ENCODE assay signal across 8 mouse cellular contexts in genomic region chr12:116048766-116049165, GRCm38 (mm10). TPM values are rescaled to one million over a fixed set of nuclear protein-coding genes. Genes with fewer than 3 reads are reported as not detected.
DNase-seq lines count a peak whose midpoint lies in the region; ATAC-seq and TF ChIP-seq lines count a peak whose summit lies in the region.

No protein-coding gene starts in this region.

- TF ChIP-seq CTCF in cerebellum, adult 2 months (IDR thresholded peaks at IDR 0.05; ENCODE audit: borderline replicate concordance, insufficient read depth, low read depth, low read length), result no peak
- no peak for TF ChIP-seq CTCF in liver, embryonic 14.5 days (IDR thresholded peaks at IDR 0.05; ENCODE audit: low read depth)

- H3K4me2 ChIP-seq in liver, embryonic 14.5 days (ENCODE audit: low read depth), result peak overlapping the region; percentile 72

- 65% methylated on average over 7 of the region's 7 CpGs for WGBS in cerebellum, adult 2 months
- WGBS in liver, embryonic 14.5 days (ENCODE audit: insufficient replicate concordance), result 65% methylated on average over 7 of the region's 7 CpGs

- no peaks in the 10 kb centered on the region for H3K36me3 ChIP-seq in liver, embryonic 14.5 days (replicated peaks; ENCODE audit: control insufficient read depth, insufficient read depth, low read depth)

- no peak for ATAC-seq in liver, embryonic 14.5 days (ENCODE audit: insufficient read depth)

- peak overlapping the region; percentile 92 for H3K4me3 ChIP-seq in cerebellum, adult 2 months (replicated peaks; ENCODE audit: insufficient read depth, low read depth, low read length)
- H3K4me3 ChIP-seq in liver, embryonic 14.5 days (ENCODE audit: insufficient read depth in 1 of 2, low read depth in 2 of 2, low read length in 2 of 2), result peak overlapping the region; percentile 24 to 68; a peak in 1 of 4 replicates

- no peak for TF ChIP-seq POLR2A in cerebellum, adult 2 months (IDR thresholded peaks at IDR 0.05; ENCODE audit: borderline replicate concordance, insufficient read depth, low read length)

- H3K9me3 ChIP-seq in liver, embryonic 14.5 days (ENCODE audit: control insufficient read depth, low read length), result no peaks in the 10 kb centered on the region

- no peak overlapping the region for H3K9ac ChIP-seq in liver, embryonic 14.5 days (replicated peaks)

- H3K4me1 ChIP-seq in cerebellum, adult 2 months (ENCODE audit: control insufficient read depth, insufficient read depth, low read length), result peaks cover 8% of the 10 kb centered on the region
- H3K4me1 ChIP-seq in liver, embryonic 14.5 days (replicated peaks; ENCODE audit: control insufficient read depth in 2 of 2, insufficient read depth in 2 of 2, low read length in 1 of 2), result peaks cover 0 to 7% of the 10 kb centered on the region in 2 experiments; a peak in 3 of 4 replicates

- TF ChIP-seq EP300 in liver, embryonic 14.5 days (IDR thresholded peaks at IDR 0.05; ENCODE audit: low read depth), result no peak

- DNase-seq in cerebellum, adult 2 months, result no peak
- DNase-seq in cerebellum, postnatal 36 days, result no peak
- DNase-seq in thymus, postnatal 14 days, result peak; percentile 26
- DNase-seq in thymus, postnatal 10 days (ENCODE audit: low spot score in 2 of 2), result no peak
- DNase-seq in liver, embryonic 14.5 days (ENCODE audit: low read depth in 3 of 3, low spot score in 3 of 3), result no peak
- DNase-seq in frontal cortex, postnatal 36 days (ENCODE audit: low spot score in 2 of 2), result no peak
- no peak for DNase-seq in c-Kit-positive CD71-positive TER-119-positive erythroid progenitor cells, embryonic 14.5 days (ENCODE audit: low spot score)
- no peak for DNase-seq in layer of hippocampus, adult 8-10 months (ENCODE audit: low spot score in 2 of 2)

- H3K27ac ChIP-seq in cerebellum, adult 2 months (ENCODE audit: insufficient read depth, low read length), result peak overlapping the region; percentile 60; the same call in 1 of the 2 replicates
- no peak overlapping the region for H3K27ac ChIP-seq in liver, embryonic 14.5 days

- H3K27me3 ChIP-seq in cerebellum, adult 2 months (ENCODE audit: control insufficient read depth, insufficient read depth, low read length), result no peaks in the 10 kb centered on the region
- H3K27me3 ChIP-seq in liver, embryonic 14.5 days (ENCODE audit: control insufficient read depth, insufficient read depth, low read length), result no peaks in the 10 kb centered on the region

RNA-seq across cellular contexts. Expression of gene Zfp386, which starts 1.2 kb away (rescaled TPM):
- polyA plus RNA-seq in cerebellum, adult 2 months (2012; rRNA removed), result 27.9 and 34.0 TPM in 2 replicates
- polyA plus RNA-seq in liver, embryonic 14.5 days (2012; rRNA removed), result 2.5 and 2.6 TPM in 2 replicates
- 5.0 and 5.5 TPM in 2 replicates for polyA plus RNA-seq in liver, embryonic 14.5 days (2014; fragmentation: Nextera tagmentation; extraction: Ambion mirVana)
- total RNA-seq in layer of hippocampus, adult 8-10 months (2022), result 10 to 100 TPM; 30.9 to 35.5 (median 33.8) TPM

RNA-seq across cellular contexts. Expression of gene Vipr2, which starts 28.8 kb away (rescaled TPM):
- 7.8 and 11.2 TPM in 2 replicates for polyA plus RNA-seq in cerebellum, adult 2 months (2012; rRNA removed)
- 0.17 and 0.19 TPM in 2 replicates for polyA plus RNA-seq in liver, embryonic 14.5 days (2012; rRNA removed)
- polyA plus RNA-seq in liver, embryonic 14.5 days (2014; fragmentation: Nextera tagmentation; extraction: Ambion mirVana), result 0.06 and 0.25 TPM in 2 replicates
- 1 to 10 TPM in 2 of 4 experiments, under 1 TPM in 2; 0.33 to 1.9 (median 1.0) TPM for total RNA-seq in layer of hippocampus, adult 8-10 months (2022)
